Mouse (Mus musculus): ENCODE data around the gene Gabre.

The Gabre gene

DNA sequence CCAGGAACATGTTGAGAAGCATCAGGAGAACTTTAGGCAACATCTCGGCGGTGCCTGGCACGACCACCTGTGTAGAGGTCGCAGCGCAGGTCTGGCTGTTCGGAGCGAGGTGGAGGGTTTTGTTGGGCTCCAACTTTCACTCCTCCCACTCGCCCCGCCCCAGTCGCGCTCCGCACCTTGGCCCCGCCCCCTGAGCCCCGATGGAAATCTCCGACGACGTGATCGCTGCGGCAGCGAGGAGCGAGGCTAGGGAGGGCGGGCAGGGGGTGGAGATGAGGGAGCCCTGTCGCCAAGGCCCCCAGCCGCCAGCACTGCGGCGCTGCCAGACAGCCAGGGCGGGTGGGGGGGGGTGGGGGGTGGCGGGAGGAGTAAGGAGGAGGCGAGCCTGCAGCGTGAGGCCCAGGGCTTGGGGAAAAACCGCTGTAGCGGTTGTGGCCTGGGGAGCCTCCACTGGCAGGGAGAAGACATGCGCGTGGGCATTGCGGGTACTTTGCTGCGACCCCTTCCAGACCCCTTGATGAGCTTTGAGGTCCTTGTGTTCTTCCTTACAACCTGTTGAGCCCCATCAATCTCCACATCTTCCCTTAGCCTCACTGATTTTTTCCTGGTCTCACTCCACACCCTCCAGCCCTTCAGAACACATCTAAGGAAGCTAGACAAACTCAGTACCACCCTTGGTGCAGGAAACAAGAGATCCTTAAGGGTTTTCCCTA, at the start of gene Gabre:
Gene Gabre, minus strand, starts transcription at position 145 of the 713 bp plus-strand sequence.
- DNase-seq (ENCODE audit: low spot score) = no peak

- no peak for DNase-seq (ENCODE audit: low spot score)
These were observed 23.2 kb upstream of the Gabre start for GRCm38 (mm10) chrX:72297812-72298211.

DNA sequence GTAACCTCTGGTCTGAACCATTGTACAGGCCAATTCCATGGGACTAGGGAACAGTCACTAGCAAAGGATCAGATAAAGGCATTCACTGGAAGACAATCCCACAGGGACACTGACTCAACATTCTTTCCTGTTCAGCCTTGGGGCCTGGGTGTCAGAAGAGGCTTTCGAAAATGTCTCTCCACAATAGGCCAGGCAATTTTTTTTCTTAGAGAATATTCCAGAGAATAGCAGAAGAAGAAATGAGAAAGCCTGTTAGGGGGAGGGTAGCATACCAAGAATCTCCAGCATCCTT, 715 bp upstream of the Gabre start:
- no peak for DNase-seq (ENCODE audit: low spot score)

GRCm38 (mm10) chrX:72273966-72274658, 491 bp downstream of the Gabre start:
- DNase-seq (ENCODE audit: low spot score) = no peak

GRCm38 (mm10) chrX:72270637-72271036, 4.0 kb downstream of the Gabre start:
- no peak for DNase-seq (ENCODE audit: low spot score)

DNA sequence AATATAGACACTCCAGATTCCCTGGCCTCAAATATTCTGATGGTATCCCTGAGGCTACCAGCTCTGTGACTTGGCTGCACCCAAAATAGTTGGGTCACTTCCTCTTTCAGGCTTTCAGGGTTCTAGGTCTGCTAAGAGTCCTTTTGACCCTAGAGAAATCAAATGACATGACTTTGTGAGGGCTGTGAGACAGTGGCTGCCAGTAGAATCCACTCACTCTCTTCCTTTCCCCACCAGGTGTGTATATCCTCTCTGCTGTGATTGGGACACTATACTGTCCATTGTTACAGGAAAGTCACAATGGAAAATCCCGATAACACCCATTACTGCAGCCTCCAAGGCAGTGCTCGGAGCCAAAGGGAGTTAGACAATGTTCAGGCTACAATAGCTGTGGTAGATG, 52.9 kb downstream of the Gabre start, which contains the start of gene Magea4:
Gene Magea4, plus strand, starts transcription at position 301 of the 400 bp plus-strand sequence.
- no peak for DNase-seq (ENCODE audit: low spot score)
